Mouse (Mus musculus) MEL (cell line): ENCODE results near the gene Zfp598. TPM values are rescaled to one million over a fixed set of nuclear protein-coding genes. Genes with fewer than 3 reads are reported as not detected.

Experiments
- DNase-seq: peaks from one replicate; pipeline ENCODE4 v3.0.0; 2011; ENCODE audit warnings: low read depth, low spot score
- H3K27ac ChIP-seq: 2 replicates; pipeline ENCODE4 v1.5.1; 2012; ENCODE audit warnings: low read depth, mild to moderate bottlenecking, control low read depth, low read length, moderate library complexity; ENCODE audit not compliant: control insufficient read depth
- H3K27me3 ChIP-seq, 2 experiments: fragments of 150-350 bp in 1 of 2; sonication (generic) in 1 of 2; 2 replicates each; pipeline ENCODE4 v1.6.1; 2012; ENCODE audit warnings: low read length in 2 of 2, mild to moderate bottlenecking in 2 of 2, improper control_type of control experiment in 1 of 2, moderate library complexity in 1 of 2; ENCODE audit not compliant: insufficient read depth in 2 of 2, control insufficient read depth in 1 of 2
- H3K36me3 ChIP-seq, 2 experiments: 2 replicates each; pipeline ENCODE4 v1.6.1; 2012 to 2014; ENCODE audit warnings: low read length in 2 of 2, improper control_type of control experiment in 1 of 2, inconsistent platforms in 1 of 2, mild to moderate bottlenecking in 1 of 2; ENCODE audit not compliant: insufficient read depth in 2 of 2, control insufficient read depth in 1 of 2
- H3K4me1 ChIP-seq, 2 experiments: fragments of 150-350 bp in 1 of 2; sonication (generic) in 1 of 2; 2 replicates each; pipeline ENCODE4 v1.6.1; 2012; ENCODE audit warnings: low read length in 2 of 2, improper control_type of control experiment in 1 of 2, mild to moderate bottlenecking in 1 of 2; ENCODE audit not compliant: insufficient read depth in 2 of 2, control insufficient read depth in 1 of 2
- H3K4me3 ChIP-seq, 2 experiments: fragments of 150-350 bp in 1 of 2; sonication (generic) in 1 of 2; 2 replicates each; pipeline ENCODE4 v1.5.1; 2012; ENCODE audit warnings: low read depth in 2 of 2, low read length in 2 of 2, mild to moderate bottlenecking in 2 of 2, moderate library complexity in 2 of 2, control low read depth in 1 of 2, improper control_type of control experiment in 1 of 2; ENCODE audit not compliant: control insufficient read depth in 1 of 2, insufficient read depth in 1 of 2
- H3K79me2 ChIP-seq: 2 replicates; pipeline ENCODE4 v1.6.1; 2012; ENCODE audit warnings: mild to moderate bottlenecking, low read length, moderate library complexity; ENCODE audit not compliant: control insufficient read depth, poor library complexity, insufficient read depth
- H3K9ac ChIP-seq: 2 replicates; pipeline ENCODE4 v1.6.1; 2012; ENCODE audit warnings: low read depth, mild to moderate bottlenecking, control low read depth, low read length, moderate library complexity; ENCODE audit not compliant: control insufficient read depth, poor library complexity, severe bottlenecking
- H3K9me3 ChIP-seq: fragments of 150-350 bp; sonication (generic); replicated peaks from 2 replicates; pipeline ENCODE4 v1.6.1; 2012; ENCODE audit warnings: mild to moderate bottlenecking, low read length, improper control_type of control experiment, moderate library complexity; ENCODE audit not compliant: insufficient read depth
- BHLHE40 ChIP-seq: IDR thresholded peaks from 2 replicates; pipeline ENCODE4 v1.6.1; 2012; ENCODE audit warnings: low read depth, mild to moderate bottlenecking, inconsistent platforms, low read length, improper control_type of control experiment, borderline replicate concordance
- CHD1 ChIP-seq: IDR thresholded peaks from 2 replicates; pipeline ENCODE4 v1.6.1; 2012; ENCODE audit warnings: low read depth, mild to moderate bottlenecking, inconsistent platforms, low read length, improper control_type of control experiment
- E2F4 ChIP-seq: IDR thresholded peaks from 2 replicates; pipeline ENCODE4 v1.6.1; 2011; ENCODE audit warnings: low read depth, low read length, improper control_type of control experiment, borderline replicate concordance
- EP300 ChIP-seq, 2 experiments: IDR thresholded peaks; 2 replicates each; pipeline ENCODE4 v1.6.1; 2011; ENCODE audit warnings: improper control_type of control experiment in 2 of 2, low read length in 2 of 2, low read depth in 1 of 2, mild to moderate bottlenecking in 1 of 2
- GABPA ChIP-seq: IDR thresholded peaks from 2 replicates; pipeline ENCODE4 v1.6.1; 2012; ENCODE audit warnings: low read depth, mild to moderate bottlenecking, inconsistent platforms, low read length, improper control_type of control experiment, moderate library complexity
- GATA1 ChIP-seq: IDR thresholded peaks from 2 replicates; pipeline ENCODE4 v1.6.1; 2011; ENCODE audit warnings: low read depth, low read length, improper control_type of control experiment
- KAT2A ChIP-seq: conservative IDR thresholded peaks from 2 replicates; pipeline ENCODE4 v1.6.1; 2012; ENCODE audit warnings: low read depth, low read length, improper control_type of control experiment, inconsistent platforms
- MAX ChIP-seq: IDR thresholded peaks from 2 replicates; pipeline ENCODE4 v1.6.1; 2011; ENCODE audit warnings: low read length, improper control_type of control experiment
- MXI1 ChIP-seq: IDR thresholded peaks from 2 replicates; pipeline ENCODE4 v1.6.1; 2011; ENCODE audit warnings: mild to moderate bottlenecking, low read depth, low read length, improper control_type of control experiment
- MYC ChIP-seq: IDR thresholded peaks from 2 replicates; pipeline ENCODE4 v1.6.1; 2011; ENCODE audit warnings: low read depth, mild to moderate bottlenecking, low read length, improper control_type of control experiment, moderate library complexity
- POLR2A ChIP-seq, 2 experiments: IDR thresholded peaks; 2 replicates each; pipeline ENCODE4 v1.6.1; 2011 to 2012; ENCODE audit warnings: low read length in 2 of 2, mild to moderate bottlenecking in 2 of 2, control low read depth in 1 of 2, improper control_type of control experiment in 1 of 2, low read depth in 1 of 2, moderate library complexity in 1 of 2; ENCODE audit not compliant: control insufficient read depth in 1 of 2, insufficient read depth in 1 of 2, poor library complexity in 1 of 2
- POLR2AphosphoS2 ChIP-seq: IDR thresholded peaks from 2 replicates; pipeline ENCODE4 v1.6.1; 2011; ENCODE audit warnings: low read length, improper control_type of control experiment
- POLR2AphosphoS5 ChIP-seq: IDR thresholded peaks from 2 replicates; pipeline ENCODE4 v1.6.1; 2012; ENCODE audit warnings: low read depth, borderline replicate concordance, mild to moderate bottlenecking, inconsistent platforms, low read length, moderate library complexity, mixed read lengths
- RAD21 ChIP-seq: IDR thresholded peaks from 2 replicates; pipeline ENCODE4 v1.6.1; 2011; ENCODE audit warnings: mild to moderate bottlenecking, low read depth, low read length, improper control_type of control experiment
- RCOR1 ChIP-seq: IDR thresholded peaks from 2 replicates; pipeline ENCODE4 v1.6.1; 2012; ENCODE audit warnings: low read depth, mild to moderate bottlenecking, inconsistent platforms, low read length, improper control_type of control experiment
- SIN3A ChIP-seq: IDR thresholded peaks from 2 replicates; pipeline ENCODE4 v1.6.1; 2012; ENCODE audit warnings: low read length, improper control_type of control experiment, inconsistent platforms
- SMC3 ChIP-seq: IDR thresholded peaks from 2 replicates; pipeline ENCODE4 v1.6.1; 2011; ENCODE audit warnings: low read depth, low read length, improper control_type of control experiment
- TAL1 ChIP-seq: IDR thresholded peaks from 2 replicates; pipeline ENCODE4 v1.6.1; 2012; ENCODE audit warnings: mild to moderate bottlenecking, inconsistent platforms, low read length, moderate library complexity, mixed read lengths
- TBP ChIP-seq: IDR thresholded peaks from 2 replicates; pipeline ENCODE4 v1.8.0; 2011; ENCODE audit warnings: low read depth, low read length, improper control_type of control experiment
- USF1 ChIP-seq: IDR thresholded peaks from 2 replicates; pipeline ENCODE4 v1.6.1; 2014; ENCODE audit warnings: low read depth, mild to moderate bottlenecking, inconsistent platforms, low read length, improper control_type of control experiment, moderate library complexity
- USF2 ChIP-seq, 2 experiments: IDR thresholded peaks; 2 replicates each; pipeline ENCODE4 v1.6.1; 2011 to 2012; ENCODE audit warnings: improper control_type of control experiment in 2 of 2, low read length in 2 of 2, borderline replicate concordance in 1 of 2, inconsistent platforms in 1 of 2, low read depth in 1 of 2, mild to moderate bottlenecking in 1 of 2; ENCODE audit not compliant: insufficient read depth in 1 of 2
- ZKSCAN1 ChIP-seq: IDR thresholded peaks from 2 replicates; pipeline ENCODE4 v1.6.1; 2012; ENCODE audit warnings: low read depth, mild to moderate bottlenecking, inconsistent platforms, low read length, improper control_type of control experiment, moderate library complexity
- ZMIZ1 ChIP-seq: IDR thresholded peaks from 2 replicates; pipeline ENCODE4 v1.6.1; 2012; ENCODE audit warnings: low read depth, mild to moderate bottlenecking, inconsistent platforms, low read length, improper control_type of control experiment, moderate library complexity
- polyA plus RNA-seq, 2 experiments: library from polyadenylated mRNA; stranded (reverse) in 1 of 2; unstranded in 1 of 2; fragments of >175 nt in 1 of 2; fragments of >200 nt in 1 of 2; gene quantifications; 2 replicates each; pipeline versions ENCODE4 v1.2.1 to v1.2.4; 2012; ENCODE audit warnings: low replicate concordance in 2 of 2, low read depth in 1 of 2; ENCODE audit not compliant: insufficient read length in 2 of 2, insufficient read depth in 1 of 2, missing spikeins in 1 of 2
- total RNA-seq: library from RNA; depleted of rRNA; stranded (reverse); fragments of 300-350 nt; gene quantifications from 2 replicates; pipeline ENCODE4 v1.2.3, GENCODE M21; 2012

Gene Zfp598
- total and polyA plus RNA-seq, 3 experiments, result 22.2 to 80.4 (median 59.0) TPM

DNA sequence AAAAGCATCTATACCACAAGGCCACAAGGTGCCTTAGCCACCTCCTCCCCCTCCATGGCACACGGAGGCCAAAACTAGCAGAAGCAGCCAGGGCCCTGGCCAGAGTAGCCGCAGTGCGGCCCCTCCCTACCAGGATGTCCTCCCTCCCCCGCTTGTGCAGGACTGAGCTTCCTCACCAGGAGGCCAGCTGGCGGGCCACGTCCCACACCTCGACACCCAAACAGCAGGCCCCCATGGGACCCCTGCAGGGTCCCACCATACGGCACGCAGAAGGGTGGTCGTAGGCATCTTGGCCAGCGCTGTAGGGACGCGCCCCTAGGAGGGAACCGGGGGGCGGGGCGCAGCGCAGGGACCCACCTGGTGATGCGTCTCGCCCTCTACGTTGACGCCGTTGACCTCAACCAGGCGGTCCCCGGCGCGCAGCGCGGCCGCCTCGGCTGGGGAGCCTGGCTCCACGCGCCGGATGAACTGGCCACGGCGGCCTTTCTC, 19.9 kb upstream of the Zfp598 start:
- H3K4me3 ChIP-seq, result peak overlapping the region; percentile 53 to 56; a peak in 3 of 4 replicates
- no peaks in the 10 kb centered on the region for H3K36me3 ChIP-seq
- H3K79me2 ChIP-seq, result no peaks in the 10 kb centered on the region
- no peak for TF ChIP-seq MAX
- TF ChIP-seq POLR2AphosphoS5, result no peak
- TF ChIP-seq TAL1, result no peak
- no peak for TF ChIP-seq USF2 (IDR thresholded peaks at IDR 0.05; ENCODE audit: borderline replicate concordance in 1 of 2, insufficient read depth in 1 of 2, low read depth in 1 of 2, low read length in 2 of 2)
- TF ChIP-seq TBP, result no peak
- TF ChIP-seq BHLHE40, result no peak
- TF ChIP-seq EP300 (IDR thresholded peaks at IDR 0.05; ENCODE audit: low read depth in 1 of 2, low read length in 2 of 2), result no peak
- no peak for TF ChIP-seq GABPA
- no peak for TF ChIP-seq RCOR1
- TF ChIP-seq, all 39 proteins: peak for 0
- H3K4me1 ChIP-seq, result no peaks in the 10 kb centered on the region
- H3K9me3 ChIP-seq, result no peaks in the 10 kb centered on the region
- peak overlapping the region; percentile 52 for H3K9ac ChIP-seq
- DNase-seq, result no peak
- H3K27me3 ChIP-seq, result peaks cover 16 to 25% of the 10 kb centered on the region in 2 experiments
- no peak overlapping the region for H3K27ac ChIP-seq

DNA sequence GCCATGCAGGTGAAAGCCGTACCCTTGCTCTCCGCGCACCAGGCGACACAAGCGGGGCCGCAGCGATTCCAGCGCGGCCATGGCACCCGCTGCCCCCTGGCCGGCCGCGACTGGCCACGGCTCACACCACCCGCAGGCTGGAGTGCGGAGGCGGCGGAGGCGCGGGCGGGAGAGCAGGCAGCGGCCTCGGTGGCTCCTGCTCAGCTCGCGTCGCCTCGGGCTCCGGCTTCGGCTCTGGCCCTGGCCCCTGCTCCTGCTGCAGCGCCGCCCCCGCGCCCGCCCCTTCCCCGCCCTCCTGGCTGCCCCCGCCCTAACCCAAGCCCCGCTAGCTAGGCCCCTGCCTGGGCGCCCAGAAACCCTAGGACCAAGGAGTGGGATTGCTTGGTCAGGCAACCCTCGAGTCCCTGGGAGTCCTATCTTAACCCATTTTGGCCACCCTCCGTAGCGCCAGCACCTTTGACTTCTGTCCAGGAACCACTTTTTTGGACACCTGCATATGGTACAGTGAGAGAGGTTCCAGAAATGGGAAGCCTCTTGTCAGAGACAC, 19.3 kb upstream of the Zfp598 start, which contains the start of gene Slc9a3r2:
Gene Slc9a3r2, minus strand, starts transcription at position 258 of the 547 bp plus-strand sequence.
- peak within 1 kb of the TSS; percentile 52 for H3K9ac ChIP-seq
- H3K36me3 ChIP-seq, result no peaks in the 10 kb centered on the region
- TF ChIP-seq POLR2AphosphoS2, result no peak
- TF ChIP-seq, all 39 proteins: peak for 0
- Histone ChIP-seq H3K27ac (no peak within 1 kb of the TSS), H3K79me2 (no peaks in the 10 kb centered on the region), H3K9me3 (no peaks in the 10 kb centered on the region), H3K4me3 (peak within 1 kb of the TSS; percentile 53 to 56; a peak in 3 of 4 replicates), H3K27me3 (peaks cover 16 to 25% of the 10 kb centered on the region in 2 experiments), H3K4me1 (no peaks in the 10 kb centered on the region)
- peak; percentile 29 for DNase-seq

DNA sequence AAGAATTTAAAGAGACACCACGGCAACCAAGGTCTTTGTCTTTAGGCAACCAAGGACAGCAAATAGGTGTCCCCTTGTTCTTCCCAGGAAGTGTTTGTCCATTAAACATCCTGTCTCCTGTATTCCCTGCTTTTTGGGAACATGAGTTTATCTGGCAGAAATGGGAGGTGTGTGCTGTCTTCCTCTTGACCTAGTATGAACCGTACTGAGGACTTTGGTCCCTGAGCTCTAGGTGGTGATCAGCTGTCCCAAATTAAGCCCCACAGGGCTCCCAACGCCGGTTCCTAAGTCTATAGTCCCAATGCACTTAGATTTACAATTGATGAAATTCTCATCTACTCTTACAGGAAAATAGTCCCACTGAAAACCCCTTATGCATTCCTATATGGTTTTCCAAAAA, 18.7 kb upstream of the Zfp598 start:
- H3K9me3 ChIP-seq, result no peaks in the 10 kb centered on the region
- no peak for DNase-seq
- no peaks in the 10 kb centered on the region for H3K4me1 ChIP-seq
- no peak overlapping the region for H3K9ac ChIP-seq
- no peaks in the 10 kb centered on the region for H3K36me3 ChIP-seq
- peaks cover 16 to 25% of the 10 kb centered on the region in 2 experiments for H3K27me3 ChIP-seq
- H3K4me3 ChIP-seq, result no peak overlapping the region
- H3K79me2 ChIP-seq, result no peaks in the 10 kb centered on the region
- no peak for TF ChIP-seq POLR2AphosphoS2
- no peak for TF ChIP-seq ZKSCAN1
- no peak for TF ChIP-seq SMC3
- no peak for TF ChIP-seq USF1
- no peak for TF ChIP-seq TAL1
- no peak for TF ChIP-seq GABPA
- TF ChIP-seq CHD1, result no peak
- no peak for TF ChIP-seq TBP
- no peak for TF ChIP-seq E2F4
- TF ChIP-seq GATA1, result no peak
- TF ChIP-seq RAD21, result no peak
- no peak for TF ChIP-seq KAT2A
- TF ChIP-seq MYC, result no peak
- TF ChIP-seq ZMIZ1, result no peak
- TF ChIP-seq POLR2A (IDR thresholded peaks at IDR 0.05; ENCODE audit: control insufficient read depth in 1 of 2, insufficient read depth in 1 of 2, low read depth in 1 of 2, low read length in 2 of 2, poor library complexity in 1 of 2), result no peak
- TF ChIP-seq MXI1, result no peak
- no peak for TF ChIP-seq SIN3A
- no peak for TF ChIP-seq POLR2AphosphoS5
- TF ChIP-seq MAX, result no peak
- TF ChIP-seq, all 39 proteins: peak for 0
- no peak overlapping the region for H3K27ac ChIP-seq
